Mouse (Mus musculus) embryonic facial prominence, embryonic 11.5 days (tissue): ENCODE results near the gene Smg6. TPM values are rescaled to one million over a fixed set of nuclear protein-coding genes. Genes with fewer than 3 reads are reported as not detected.

Experiments used
- ATAC-seq: fragments of 200-750 bp; cut with Nextera tagmentation; replicated peaks from 2 replicates; pipeline ENCODE4 v1.8.0; 2017; ENCODE audit warnings: low read depth; ENCODE audit not compliant: insufficient number of reproducible peaks, low FRiP score, low TSS enrichment
- DNase-seq: peaks from one replicate; pipeline ENCODE4 v3.0.0-alpha.2; 2015; ENCODE audit warnings: low spot score
- H3K27ac ChIP-seq: fragments of 300-500 bp; sonication (generic); replicated peaks from 2 replicates; pipeline ENCODE4 v1.5.1; 2014; ENCODE audit warnings: mild to moderate bottlenecking, low read depth, low read length, control low read depth
- H3K27me3 ChIP-seq: fragments of 300-500 bp; sonication (generic); 2 replicates; pipeline ENCODE4 v1.6.1; 2014; ENCODE audit warnings: mild to moderate bottlenecking, low read length, moderate library complexity, mixed read lengths; ENCODE audit not compliant: control insufficient read depth, insufficient read depth
- H3K36me3 ChIP-seq: fragments of 300-500 bp; sonication (generic); replicated peaks from 2 replicates; pipeline ENCODE4 v1.6.1; 2014; ENCODE audit warnings: low read depth, mild to moderate bottlenecking, low read length, moderate library complexity, mixed read lengths; ENCODE audit not compliant: control insufficient read depth, insufficient read depth
- H3K4me1 ChIP-seq: fragments of 300-500 bp; sonication (generic); 2 replicates; pipeline ENCODE4 v1.6.1; 2014; ENCODE audit warnings: low read length, mixed read lengths; ENCODE audit not compliant: control insufficient read depth, insufficient read depth
- H3K4me2 ChIP-seq: fragments of 300-500 bp; sonication (generic); 2 replicates; pipeline ENCODE4 v1.6.1; 2014; ENCODE audit warnings: low read depth, mild to moderate bottlenecking, control low read depth, low read length, moderate library complexity
- H3K4me3 ChIP-seq: fragments of 300-500 bp; sonication (generic); 2 replicates; pipeline ENCODE4 v1.5.1; 2014; ENCODE audit warnings: low read depth, low read length, control low read depth
- H3K9ac ChIP-seq: fragments of 300-500 bp; sonication (generic); replicated peaks from 2 replicates; pipeline ENCODE4 v1.6.1; 2014; ENCODE audit warnings: mild to moderate bottlenecking, control low read depth, low read length
- H3K9me3 ChIP-seq: fragments of 300-500 bp; sonication (generic); replicated peaks from 2 replicates; pipeline ENCODE4 v1.6.1; 2016; ENCODE audit warnings: mild to moderate bottlenecking, low read length, inconsistent platforms, mixed read lengths; ENCODE audit not compliant: control insufficient read depth
- WGBS: fragments of 180-500 bp; shearing (Covaris S2); extraction: QIAGEN DNeasy Blood & Tissue Kit; methylation state at CpG from one replicate; pipeline ENCODE4 v1.1.7; 2014; 5-methylcytosine and 5-hydroxymethylcytosine counted together
- polyA plus RNA-seq: library from polyadenylated mRNA; unstranded; fragments of >200 nt; fragmentation: Nextera tagmentation; extraction: Ambion mirVana; gene quantifications from 2 replicates; pipeline ENCODE4 v1.2.1, GENCODE M21; 2014

Smg6 gene
- polyA plus RNA-seq, 1 experiment from 2014 or later, result 16.8 TPM

- no peak overlapping the region for H3K9ac ChIP-seq
- peaks cover 3% of the 10 kb centered on the region; the same call in 1 of the 2 replicates for H3K36me3 ChIP-seq
- no peaks in the 10 kb centered on the region for H3K27me3 ChIP-seq
- peak; percentile 74 for DNase-seq
- no peaks in the 10 kb centered on the region for H3K4me1 ChIP-seq
- ATAC-seq, result no peak
- H3K9me3 ChIP-seq, result no peaks in the 10 kb centered on the region
- no peak overlapping the region for H3K4me2 ChIP-seq
- WGBS, result 74% methylated on average over 3 of the region's 3 CpGs
- no peak overlapping the region for H3K4me3 ChIP-seq
- H3K27ac ChIP-seq, result no peak overlapping the region
Observed at GRCm38 (mm10) chr11:74946348-74946747, 20.7 kb downstream of the Smg6 start.

GRCm38 (mm10) chr11:74954901-74955300, 29.3 kb downstream of the Smg6 start:
- no peak overlapping the region for H3K27ac ChIP-seq
- no peaks in the 10 kb centered on the region for H3K9me3 ChIP-seq
- DNase-seq (no peak), ATAC-seq (no peak)
- no peak overlapping the region for H3K4me2 ChIP-seq
- no peaks in the 10 kb centered on the region for H3K4me1 ChIP-seq
- H3K36me3 ChIP-seq, result no peaks in the 10 kb centered on the region
- no peaks in the 10 kb centered on the region for H3K27me3 ChIP-seq
- H3K9ac ChIP-seq, result no peak overlapping the region
- H3K4me3 ChIP-seq, result no peak overlapping the region

- no peaks in the 10 kb centered on the region for H3K27me3 ChIP-seq
- no peak overlapping the region for H3K9ac ChIP-seq
- H3K4me1 ChIP-seq, result no peaks in the 10 kb centered on the region
- no peak overlapping the region for H3K27ac ChIP-seq
- H3K9me3 ChIP-seq, result no peaks in the 10 kb centered on the region
- no peak for ATAC-seq
- H3K36me3 ChIP-seq, result no peaks in the 10 kb centered on the region; the same call in 1 of the 2 replicates
- H3K4me2 ChIP-seq, result no peak overlapping the region
- no peak for DNase-seq
- no peak overlapping the region for H3K4me3 ChIP-seq
Observed at GRCm38 (mm10) chr11:74956006-74956405, 30.4 kb downstream of the Smg6 start.

GRCm38 (mm10) chr11:74957600-74957999, 32.0 kb downstream of the Smg6 start:
- H3K27ac ChIP-seq, result no peak overlapping the region
- no peaks in the 10 kb centered on the region for H3K4me1 ChIP-seq
- 93% methylated on average over 2 of the region's 2 CpGs for WGBS
- no peak overlapping the region for H3K9ac ChIP-seq
- no peak overlapping the region for H3K4me3 ChIP-seq
- H3K4me2 ChIP-seq, result no peak overlapping the region
- DNase-seq (no peak), ATAC-seq (no peak)
- no peaks in the 10 kb centered on the region; the same call in 1 of the 2 replicates for H3K36me3 ChIP-seq
- no peaks in the 10 kb centered on the region for H3K9me3 ChIP-seq
- H3K27me3 ChIP-seq, result no peaks in the 10 kb centered on the region

- Histone ChIP-seq H3K4me2 (no peak overlapping the region), H3K4me1 (no peaks in the 10 kb centered on the region), H3K27me3 (no peaks in the 10 kb centered on the region), H3K36me3 (no peaks in the 10 kb centered on the region; the same call in 1 of the 2 replicates), H3K9ac (no peak overlapping the region), H3K9me3 (no peaks in the 10 kb centered on the region), H3K27ac (no peak overlapping the region), H3K4me3 (no peak overlapping the region)
- DNase-seq (no peak), ATAC-seq (no peak)
- WGBS, result 81% methylated on average over 2 of the region's 2 CpGs
Observed at GRCm38 (mm10) chr11:74959501-74959900, 33.9 kb downstream of the Smg6 start.

GRCm38 (mm10) chr11:74960031-74960551, 34.5 kb downstream of the Smg6 start:
- Histone ChIP-seq H3K4me2 (no peak overlapping the region), H3K4me3 (no peak overlapping the region), H3K4me1 (no peaks in the 10 kb centered on the region), H3K9me3 (no peaks in the 10 kb centered on the region), H3K27me3 (no peaks in the 10 kb centered on the region), H3K36me3 (no peaks in the 10 kb centered on the region; the same call in 1 of the 2 replicates), H3K27ac (no peak overlapping the region), H3K9ac (no peak overlapping the region)
- ATAC-seq, result no peak
- no peak for DNase-seq
- WGBS, result 94% methylated on average over 9 of the region's 9 CpGs

GRCm38 (mm10) chr11:74961953-74962352, 36.3 kb downstream of the Smg6 start:
- H3K4me1 ChIP-seq, result no peaks in the 10 kb centered on the region
- no peak overlapping the region for H3K27ac ChIP-seq
- H3K4me3 ChIP-seq, result no peak overlapping the region
- no peak overlapping the region for H3K9ac ChIP-seq
- H3K4me2 ChIP-seq, result no peak overlapping the region
- no peaks in the 10 kb centered on the region; the same call in 1 of the 2 replicates for H3K36me3 ChIP-seq
- no peaks in the 10 kb centered on the region for H3K27me3 ChIP-seq
- no peaks in the 10 kb centered on the region for H3K9me3 ChIP-seq
- no peak for ATAC-seq
- no peak for DNase-seq

- Histone ChIP-seq H3K4me1 (no peaks in the 10 kb centered on the region), H3K4me3 (no peak overlapping the region), H3K9me3 (no peaks in the 10 kb centered on the region), H3K36me3 (no peaks in the 10 kb centered on the region; the same call in 1 of the 2 replicates), H3K27me3 (no peaks in the 10 kb centered on the region), H3K27ac (no peak overlapping the region), H3K9ac (no peak overlapping the region), H3K4me2 (no peak overlapping the region)
- DNase-seq (no peak), ATAC-seq (no peak)
- WGBS, result 95% methylated on average over 2 of the region's 2 CpGs
Observed at GRCm38 (mm10) chr11:74962846-74963407, 37.3 kb downstream of the Smg6 start.
